Mouse (Mus musculus): Measurements from ENCODE around the gene Atp8b2.

Atp8b2 gene

GRCm38 (mm10) chr3:89898870-89899510, 64.3 kb downstream of the Atp8b2 start:
- 65% methylated on average over 5 of the region's 5 CpGs for WGBS

- WGBS, result 79% methylated on average over 10 of the region's 10 CpGs
These were observed 65.3 kb downstream of the Atp8b2 start for GRCm38 (mm10) chr3:89898011-89898410.

GRCm38 (mm10) chr3:89897204-89897796, 66.0 kb downstream of the Atp8b2 start:
- WGBS, result 83% methylated on average over 8 of the region's 8 CpGs

GRCm38 (mm10) chr3:89896571-89896970, 66.7 kb downstream of the Atp8b2 start:
- WGBS, result 56% methylated on average over 5 of the region's 5 CpGs

- WGBS, result 87% methylated on average over 5 of the region's 5 CpGs
These were observed 70.7 kb downstream of the Atp8b2 start for GRCm38 (mm10) chr3:89892517-89893106.

GRCm38 (mm10) chr3:89889841-89890430, 73.4 kb downstream of the Atp8b2 start:
- WGBS, result 56% methylated on average over 8 of the region's 8 CpGs
